Mouse (Mus musculus) hindbrain, embryonic 12.5 days (tissue): Measurements from ENCODE around the gene Gin1. TPM values are rescaled to one million over a fixed set of nuclear protein-coding genes. Genes with fewer than 3 reads are reported as not detected.

ENCODE experiments used
- ATAC-seq: fragments of 200-750 bp; cut with Nextera tagmentation; 2 replicates; pipeline ENCODE4 v1.8.0; 2017; ENCODE audit warnings: moderate TSS enrichment; ENCODE audit not compliant: low FRiP score
- H3K27ac ChIP-seq: fragments of 300-500 bp; sonication (generic); 2 replicates; pipeline ENCODE4 v1.5.1; 2016; ENCODE audit warnings: mild to moderate bottlenecking
- H3K27me3 ChIP-seq: fragments of 300-500 bp; sonication (generic); 2 replicates; pipeline ENCODE4 v1.6.1; 2016; ENCODE audit warnings: mild to moderate bottlenecking
- H3K36me3 ChIP-seq: fragments of 300-500 bp; sonication (generic); 2 replicates; pipeline ENCODE4 v1.6.1; 2016; ENCODE audit warnings: mild to moderate bottlenecking
- H3K4me1 ChIP-seq: fragments of 300-500 bp; sonication (generic); 2 replicates; pipeline ENCODE4 v1.6.1; 2016
- H3K4me2 ChIP-seq: fragments of 300-500 bp; sonication (generic); replicated peaks from 2 replicates; pipeline ENCODE4 v1.6.1; 2016; ENCODE audit warnings: mild to moderate bottlenecking
- H3K4me3 ChIP-seq: fragments of 300-500 bp; sonication (generic); 2 replicates; pipeline ENCODE4 v1.5.1; 2016; ENCODE audit warnings: mild to moderate bottlenecking
- H3K9ac ChIP-seq: fragments of 300-500 bp; sonication (generic); 2 replicates; pipeline ENCODE4 v1.6.1; 2016; ENCODE audit warnings: mild to moderate bottlenecking, moderate library complexity
- H3K9me3 ChIP-seq: fragments of 300-500 bp; sonication (generic); replicated peaks from 2 replicates; pipeline ENCODE4 v1.6.1; 2016; ENCODE audit warnings: mild to moderate bottlenecking
- WGBS: fragments of 180-500 bp; shearing (Covaris S2); methylation state at CpG from one replicate; pipeline ENCODE4 v1.1.7; 2016; 5-methylcytosine and 5-hydroxymethylcytosine counted together
- polyA plus RNA-seq: library from polyadenylated mRNA; unstranded; fragments of >200 nt; fragmentation: Nextera tagmentation; extraction: Ambion mirVana; gene quantifications from 2 replicates; pipeline ENCODE4 v1.2.1, GENCODE M21; 2016

Gene Gin1
- polyA plus RNA-seq, 1 experiment from 2014 or later = 20.8 TPM

GRCm38 (mm10) chr1:97795936-97796335 lies 26.0 kb downstream of the Gin1 start:
- H3K9ac ChIP-seq = no peak overlapping the region
- ATAC-seq = no peak
- H3K27ac ChIP-seq = no peak overlapping the region
- no peaks in the 10 kb centered on the region for H3K36me3 ChIP-seq
- no peaks in the 10 kb centered on the region for H3K9me3 ChIP-seq
- no peaks in the 10 kb centered on the region for H3K27me3 ChIP-seq
- no peak overlapping the region for H3K4me2 ChIP-seq
- no peak overlapping the region for H3K4me3 ChIP-seq
- H3K4me1 ChIP-seq = no peaks in the 10 kb centered on the region
- 93% methylated on average over 9 of the region's 9 CpGs for WGBS

- H3K36me3 ChIP-seq = no peaks in the 10 kb centered on the region
- H3K4me2 ChIP-seq = no peak overlapping the region
- no peak overlapping the region for H3K4me3 ChIP-seq
- H3K27me3 ChIP-seq = no peaks in the 10 kb centered on the region
- no peak overlapping the region for H3K27ac ChIP-seq
- WGBS = 49% methylated on average over 4 of the region's 4 CpGs
- no peak for ATAC-seq
- no peaks in the 10 kb centered on the region for H3K9me3 ChIP-seq
- no peak overlapping the region for H3K9ac ChIP-seq
- H3K4me1 ChIP-seq = no peaks in the 10 kb centered on the region
Observed at GRCm38 (mm10) chr1:97802207-97802902, 32.4 kb downstream of the Gin1 start.

GRCm38 (mm10) chr1:97804520-97804919 lies 34.5 kb downstream of the Gin1 start:
- H3K27ac ChIP-seq = no peak overlapping the region
- H3K27me3 ChIP-seq = no peaks in the 10 kb centered on the region
- ATAC-seq = no peak
- H3K4me2 ChIP-seq = no peak overlapping the region
- H3K9ac ChIP-seq = no peak overlapping the region
- H3K36me3 ChIP-seq = no peaks in the 10 kb centered on the region
- no peaks in the 10 kb centered on the region for H3K4me1 ChIP-seq
- no peaks in the 10 kb centered on the region for H3K9me3 ChIP-seq
- H3K4me3 ChIP-seq = no peak overlapping the region

GRCm38 (mm10) chr1:97809255-97809912 lies 39.4 kb downstream of the Gin1 start:
- WGBS = 54% methylated on average over 2 of the region's 2 CpGs
- Histone ChIP-seq H3K36me3 (no peaks in the 10 kb centered on the region), H3K27me3 (no peaks in the 10 kb centered on the region), H3K4me3 (no peak overlapping the region), H3K27ac (no peak overlapping the region), H3K4me2 (no peak overlapping the region), H3K9ac (no peak overlapping the region), H3K9me3 (no peaks in the 10 kb centered on the region), H3K4me1 (no peaks in the 10 kb centered on the region)
- ATAC-seq = no peak

- no peak for ATAC-seq
Observed at GRCm38 (mm10) chr1:97821282-97821681, 51.3 kb downstream of the Gin1 start.

GRCm38 (mm10) chr1:97822203-97822602 lies 52.2 kb downstream of the Gin1 start:
- Histone ChIP-seq H3K4me2 (no peak overlapping the region), H3K9ac (no peak overlapping the region), H3K36me3 (no peaks in the 10 kb centered on the region), H3K9me3 (no peaks in the 10 kb centered on the region), H3K4me3 (no peak overlapping the region), H3K4me1 (no peaks in the 10 kb centered on the region), H3K27me3 (no peaks in the 10 kb centered on the region), H3K27ac (no peak overlapping the region)
- WGBS = 90% methylated on average over 5 of the region's 5 CpGs
- no peak for ATAC-seq

More at GRCm38 (mm10) chr1:97821282-97821681, 51.3 kb downstream of the Gin1 start:
- H3K27ac ChIP-seq = no peak overlapping the region
- no peaks in the 10 kb centered on the region for H3K36me3 ChIP-seq
- H3K4me2 ChIP-seq = no peak overlapping the region
- no peaks in the 10 kb centered on the region for H3K9me3 ChIP-seq
- H3K27me3 ChIP-seq = no peaks in the 10 kb centered on the region
- H3K9ac ChIP-seq = no peak overlapping the region
- H3K4me3 ChIP-seq = no peak overlapping the region
- 85% methylated on average over 3 of the region's 3 CpGs for WGBS
- H3K4me1 ChIP-seq = no peaks in the 10 kb centered on the region

- Histone ChIP-seq H3K27ac (no peak overlapping the region), H3K27me3 (no peaks in the 10 kb centered on the region), H3K4me1 (no peaks in the 10 kb centered on the region), H3K4me3 (no peak overlapping the region), H3K36me3 (no peaks in the 10 kb centered on the region), H3K9me3 (no peaks in the 10 kb centered on the region), H3K9ac (no peak overlapping the region), H3K4me2 (no peak overlapping the region)
- no peak for ATAC-seq
- 92% methylated on average over 7 of the region's 7 CpGs for WGBS
Observed at GRCm38 (mm10) chr1:97822904-97823303, 52.9 kb downstream of the Gin1 start.

- ATAC-seq = no peak
- no peak overlapping the region for H3K4me3 ChIP-seq
- no peak overlapping the region for H3K27ac ChIP-seq
- no peaks in the 10 kb centered on the region for H3K9me3 ChIP-seq
- no peak overlapping the region for H3K4me2 ChIP-seq
- H3K4me1 ChIP-seq = no peaks in the 10 kb centered on the region
- H3K9ac ChIP-seq = no peak overlapping the region
- 91% methylated on average over 2 of the region's 2 CpGs for WGBS
- no peaks in the 10 kb centered on the region for H3K27me3 ChIP-seq
- no peaks in the 10 kb centered on the region for H3K36me3 ChIP-seq
Observed at GRCm38 (mm10) chr1:97827566-97827965, 57.6 kb downstream of the Gin1 start.

- 98% methylated on average over 5 of the region's 5 CpGs for whole genome bisulfite sequencing
- Histone ChIP-seq H3K4me2 (no peak overlapping the region), H3K4me3 (no peak overlapping the region), H3K36me3 (no peaks in the 10 kb centered on the region), H3K4me1 (no peaks in the 10 kb centered on the region), H3K27me3 (no peaks in the 10 kb centered on the region), H3K27ac (no peak overlapping the region), H3K9ac (no peak overlapping the region), H3K9me3 (no peaks in the 10 kb centered on the region)
- no peak for ATAC-seq
Observed at GRCm38 (mm10) chr1:97828087-97828486, 58.1 kb downstream of the Gin1 start.

GRCm38 (mm10) chr1:97833466-97834353 lies 63.7 kb downstream of the Gin1 start:
- no peak for ATAC-seq
- no peak overlapping the region for H3K27ac ChIP-seq

GRCm38 (mm10) chr1:97834354-97834822 lies 64.4 kb downstream of the Gin1 start:
- 90% methylated on average over 5 of the region's 5 CpGs for WGBS
- Histone ChIP-seq H3K4me2 (no peak overlapping the region), H3K4me3 (no peak overlapping the region), H3K9ac (no peak overlapping the region), H3K27me3 (no peaks in the 10 kb centered on the region), H3K27ac (no peak overlapping the region), H3K4me1 (no peaks in the 10 kb centered on the region; the same call in 1 of the 2 replicates), H3K36me3 (no peaks in the 10 kb centered on the region), H3K9me3 (no peaks in the 10 kb centered on the region)
- ATAC-seq = no peak

More at GRCm38 (mm10) chr1:97833466-97834353, 63.7 kb downstream of the Gin1 start:
- WGBS = 67% methylated on average over 5 of the region's 5 CpGs
- H3K4me1 ChIP-seq = no peaks in the 10 kb centered on the region; the same call in 1 of the 2 replicates
- no peak overlapping the region for H3K9ac ChIP-seq
- H3K4me3 ChIP-seq = no peak overlapping the region
- no peaks in the 10 kb centered on the region for H3K9me3 ChIP-seq
- no peaks in the 10 kb centered on the region for H3K27me3 ChIP-seq
- no peak overlapping the region for H3K4me2 ChIP-seq
- H3K36me3 ChIP-seq = no peaks in the 10 kb centered on the region
